Mouse (Mus musculus) midbrain, postnatal 0 days (tissue): ENCODE results near the gene Prdx3. TPM values are rescaled to one million over a fixed set of nuclear protein-coding genes. Genes with fewer than 3 reads are reported as not detected.
"Not testable (repeated sequence)": the region's sequence is repeated elsewhere in the genome, so short reads cannot be mapped to it uniquely, and the experiment has no call there.

ENCODE experiments used
- ATAC-seq: fragments of 200-750 bp; cut with Nextera tagmentation; 2 replicates; pipeline ENCODE4 v1.8.0; 2017; ENCODE audit warnings: moderate number of reproducible peaks, mild to moderate bottlenecking, moderate TSS enrichment, moderate library complexity; ENCODE audit not compliant: low FRiP score
- DNase-seq: peaks from one replicate; pipeline ENCODE4 v3.0.0-alpha.2; 2015; ENCODE audit warnings: low spot score
- H3K27ac ChIP-seq: fragments of 300-500 bp; sonication (generic); 2 replicates; pipeline ENCODE4 v1.5.1; 2014; ENCODE audit warnings: low read depth, mild to moderate bottlenecking, low read length, mixed read lengths
- H3K27me3 ChIP-seq: fragments of 300-500 bp; sonication (generic); 2 replicates; pipeline ENCODE4 v1.6.1; 2014; ENCODE audit warnings: low read length, control low read depth, mixed read lengths; ENCODE audit not compliant: insufficient read depth
- H3K36me3 ChIP-seq: fragments of 300-500 bp; sonication (generic); 2 replicates; pipeline ENCODE4 v1.6.1; 2014; ENCODE audit warnings: low read length, control low read depth, mixed read lengths; ENCODE audit not compliant: insufficient read depth
- H3K4me1 ChIP-seq: fragments of 300-500 bp; sonication (generic); 2 replicates; pipeline ENCODE4 v1.6.1; 2014; ENCODE audit warnings: mild to moderate bottlenecking, control low read depth, antibody characterized with exemption, low read length, mixed read lengths; ENCODE audit not compliant: insufficient read depth
- H3K4me2 ChIP-seq: fragments of 300-500 bp; sonication (generic); 2 replicates; pipeline ENCODE4 v1.6.1; 2014; ENCODE audit warnings: low read depth, mild to moderate bottlenecking, low read length, mixed read lengths; ENCODE audit not compliant: poor library complexity, severe bottlenecking
- H3K4me3 ChIP-seq: fragments of 300-500 bp; sonication (generic); 2 replicates; pipeline ENCODE4 v1.5.1; 2014; ENCODE audit warnings: low read depth, mild to moderate bottlenecking, low read length, moderate library complexity
- H3K9ac ChIP-seq: fragments of 300-500 bp; sonication (generic); replicated peaks from 2 replicates; pipeline ENCODE4 v1.6.1; 2014; ENCODE audit warnings: mild to moderate bottlenecking, low read length, moderate library complexity, mixed read lengths; ENCODE audit not compliant: poor library complexity, severe bottlenecking
- H3K9me3 ChIP-seq: fragments of 300-500 bp; sonication (generic); 2 replicates; pipeline ENCODE4 v1.6.1; 2016; ENCODE audit warnings: low read length, control low read depth
- CTCF ChIP-seq: IDR thresholded peaks from 2 replicates; pipeline ENCODE4 v1.5.1; 2016; ENCODE audit warnings: antibody characterized with exemption, mild to moderate bottlenecking
- WGBS: fragments of 180-500 bp; shearing (Covaris S2); extraction: QIAGEN DNeasy Blood & Tissue Kit; methylation state at CpG from one replicate; pipeline ENCODE4 v1.1.7; 2014; 5-methylcytosine and 5-hydroxymethylcytosine counted together
- polyA plus RNA-seq: library from polyadenylated mRNA; unstranded; fragments of >200 nt; fragmentation: Nextera tagmentation; extraction: Ambion mirVana; gene quantifications from 2 replicates; pipeline ENCODE4 v1.2.1, GENCODE M21; 2015
- total RNA-seq: library from RNA; depleted of rRNA; stranded (reverse); fragments of >200 nt; gene quantifications from 2 replicates; pipeline ENCODE4 v1.2.3, GENCODE M21; 2014

Gene Prdx3
- total and polyA plus RNA-seq, 2 experiments from 2014 or later = 82.8 to 110 TPM

DNA sequence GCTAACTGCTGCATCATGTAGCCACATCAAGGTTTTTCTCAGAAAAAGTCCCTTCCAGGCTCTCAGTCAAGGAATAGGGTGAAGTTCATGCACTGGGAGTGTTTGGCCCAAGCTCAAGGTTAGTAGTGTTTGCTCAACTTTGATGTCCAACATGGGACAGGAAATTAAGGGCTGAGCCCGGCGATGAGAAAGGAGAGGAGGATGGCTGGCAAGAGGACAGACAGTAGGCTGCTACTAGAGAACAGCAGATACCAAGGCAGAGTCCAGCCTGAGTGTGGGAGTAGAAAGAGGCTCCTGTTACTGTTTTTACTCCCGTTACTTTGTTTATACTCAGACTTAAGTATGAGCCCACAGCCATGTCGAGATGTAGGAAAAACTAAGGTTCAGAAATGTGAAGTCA is 855 bp downstream of the Prdx3 start:
- no peak overlapping the region for H3K27ac ChIP-seq
- WGBS = 40% methylated on average over 4 of the region's 4 CpGs
- H3K4me1 ChIP-seq = no peaks in the 10 kb centered on the region
- no peak for ATAC-seq
- no peak for TF ChIP-seq CTCF
- H3K9me3 ChIP-seq = no peaks in the 10 kb centered on the region
- no peaks in the 10 kb centered on the region for H3K27me3 ChIP-seq
- peak overlapping the region; percentile 48; the same call in 1 of the 2 replicates for H3K4me3 ChIP-seq
- peaks cover 4% of the 10 kb centered on the region; the same call in 1 of the 2 replicates for H3K36me3 ChIP-seq
- DNase-seq = no peak
- H3K4me2 ChIP-seq = peak overlapping the region; percentile 65; the same call in 1 of the 2 replicates
- H3K9ac ChIP-seq = no peak overlapping the region

DNA sequence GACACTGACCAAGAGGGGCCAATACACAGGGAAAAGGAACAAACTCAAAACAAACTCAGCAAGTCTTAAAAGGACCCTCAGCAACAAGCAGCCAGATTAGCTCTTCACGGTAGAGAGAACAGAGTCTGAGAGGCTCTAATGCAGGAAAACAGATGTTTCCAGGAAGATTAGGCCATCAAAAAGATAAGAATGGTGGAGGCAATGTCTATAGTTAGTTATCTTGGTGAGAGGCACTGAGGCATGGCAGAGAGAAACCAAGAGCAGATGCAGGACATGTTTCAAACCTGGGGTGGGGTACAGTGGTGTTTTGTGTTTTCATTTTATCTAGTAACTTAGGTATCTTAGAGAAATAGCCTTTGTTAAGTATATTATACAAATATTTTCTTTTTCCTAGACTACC is 2.1 kb downstream of the Prdx3 start:
- ATAC-seq = no peak

DNA sequence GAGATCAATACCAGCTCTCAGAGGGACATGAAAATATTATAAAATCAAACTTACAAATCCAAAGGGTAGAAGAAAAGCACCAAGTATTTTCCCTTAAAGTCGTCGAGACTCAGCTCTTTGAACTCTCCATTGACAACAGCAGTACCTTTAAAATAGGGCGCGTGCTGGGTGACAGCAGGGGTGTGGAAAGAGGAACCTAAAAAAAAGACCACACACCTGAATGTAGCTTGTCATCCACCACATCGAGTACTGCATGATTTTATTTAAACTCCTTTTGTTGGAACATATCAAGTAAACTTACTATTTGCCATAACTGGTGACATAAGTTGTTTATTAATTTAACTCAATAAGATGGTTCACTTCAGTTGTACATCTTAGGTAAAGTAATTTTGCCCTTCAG is 3.0 kb downstream of the Prdx3 start:
- DNase-seq = no peak
- Histone ChIP-seq H3K27me3 (no peaks in the 10 kb centered on the region), H3K36me3 (peaks cover 4% of the 10 kb centered on the region; the same call in 1 of the 2 replicates), H3K4me2 (no peak overlapping the region), H3K9me3 (no peaks in the 10 kb centered on the region), H3K9ac (no peak overlapping the region), H3K27ac (no peak overlapping the region), H3K4me3 (no peak overlapping the region), H3K4me1 (no peaks in the 10 kb centered on the region)
- no peak for ATAC-seq
- 89% methylated on average over 5 of the region's 5 CpGs for WGBS
- TF ChIP-seq CTCF = no peak

More for the DNA sequence above, 2.1 kb downstream of the Prdx3 start:
- DNase-seq = no peak
- Histone ChIP-seq H3K4me2 (no peak overlapping the region), H3K36me3 (peaks cover 4% of the 10 kb centered on the region; the same call in 1 of the 2 replicates), H3K4me3 (no peak overlapping the region), H3K9me3 (no peaks in the 10 kb centered on the region), H3K9ac (no peak overlapping the region), H3K27me3 (no peaks in the 10 kb centered on the region), H3K4me1 (no peaks in the 10 kb centered on the region), H3K27ac (no peak overlapping the region)
- no peak for TF ChIP-seq CTCF
- WGBS = 15% methylated on average over 1 of the region's 1 CpGs

DNA sequence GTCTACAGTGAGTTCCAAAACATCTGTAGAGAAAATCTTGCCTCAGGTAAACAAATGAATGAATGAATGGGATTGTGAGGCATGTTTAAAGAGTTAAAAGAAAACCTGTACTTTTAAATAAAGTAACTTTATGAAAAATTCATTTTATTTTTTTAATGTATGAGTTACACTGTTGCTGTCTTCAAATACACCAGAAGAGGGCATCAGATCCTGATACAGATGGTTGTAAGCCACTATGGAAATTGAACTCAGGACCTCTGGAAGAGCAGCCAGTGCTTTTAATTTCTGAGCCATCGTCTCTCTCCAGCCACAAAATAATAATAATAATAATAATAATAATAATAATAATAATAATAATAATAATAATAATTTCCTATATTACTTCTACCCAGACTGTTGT is 3.9 kb downstream of the Prdx3 start:
- DNase-seq = no peak
- H3K9ac ChIP-seq = no peak overlapping the region
- 94% methylated on average over 1 of the region's 1 CpGs for WGBS
- no peak for ATAC-seq
- peaks cover 4% of the 10 kb centered on the region; the same call in 1 of the 2 replicates for H3K36me3 ChIP-seq
- H3K27me3 ChIP-seq = no peaks in the 10 kb centered on the region
- no peak overlapping the region for H3K27ac ChIP-seq
- no peak overlapping the region for H3K4me3 ChIP-seq
- no peaks in the 10 kb centered on the region for H3K9me3 ChIP-seq
- no peak overlapping the region for H3K4me2 ChIP-seq
- TF ChIP-seq CTCF = peak; percentile 54
- H3K4me1 ChIP-seq = no peaks in the 10 kb centered on the region

DNA sequence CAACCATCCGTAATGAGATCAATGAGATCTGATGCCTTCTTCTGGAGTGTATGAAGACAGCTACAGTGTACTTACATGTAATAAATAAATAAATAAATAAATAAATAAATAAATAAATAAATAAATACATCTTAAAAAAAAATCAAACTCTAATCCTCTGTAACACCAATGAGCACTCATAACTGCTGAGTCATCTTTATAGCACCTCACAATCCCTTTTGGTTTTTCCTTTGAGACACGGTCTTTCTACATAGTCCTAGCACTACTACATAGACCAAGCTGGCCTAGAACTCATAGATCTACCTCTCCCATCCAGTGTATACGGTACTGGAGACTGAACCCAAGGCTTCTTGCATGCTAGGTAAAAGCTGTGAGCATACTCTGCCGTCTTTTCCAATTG is 8.2 kb downstream of the Prdx3 start:
- H3K36me3 ChIP-seq, ATAC-seq, DNase-seq, H3K27me3 ChIP-seq, H3K9ac ChIP-seq, H3K4me1 ChIP-seq, H3K4me3 ChIP-seq, H3K9me3 ChIP-seq, H3K27ac ChIP-seq, H3K4me2 ChIP-seq: not testable (repeated sequence)
- WGBS = 96% methylated on average over 4 of the region's 4 CpGs

DNA sequence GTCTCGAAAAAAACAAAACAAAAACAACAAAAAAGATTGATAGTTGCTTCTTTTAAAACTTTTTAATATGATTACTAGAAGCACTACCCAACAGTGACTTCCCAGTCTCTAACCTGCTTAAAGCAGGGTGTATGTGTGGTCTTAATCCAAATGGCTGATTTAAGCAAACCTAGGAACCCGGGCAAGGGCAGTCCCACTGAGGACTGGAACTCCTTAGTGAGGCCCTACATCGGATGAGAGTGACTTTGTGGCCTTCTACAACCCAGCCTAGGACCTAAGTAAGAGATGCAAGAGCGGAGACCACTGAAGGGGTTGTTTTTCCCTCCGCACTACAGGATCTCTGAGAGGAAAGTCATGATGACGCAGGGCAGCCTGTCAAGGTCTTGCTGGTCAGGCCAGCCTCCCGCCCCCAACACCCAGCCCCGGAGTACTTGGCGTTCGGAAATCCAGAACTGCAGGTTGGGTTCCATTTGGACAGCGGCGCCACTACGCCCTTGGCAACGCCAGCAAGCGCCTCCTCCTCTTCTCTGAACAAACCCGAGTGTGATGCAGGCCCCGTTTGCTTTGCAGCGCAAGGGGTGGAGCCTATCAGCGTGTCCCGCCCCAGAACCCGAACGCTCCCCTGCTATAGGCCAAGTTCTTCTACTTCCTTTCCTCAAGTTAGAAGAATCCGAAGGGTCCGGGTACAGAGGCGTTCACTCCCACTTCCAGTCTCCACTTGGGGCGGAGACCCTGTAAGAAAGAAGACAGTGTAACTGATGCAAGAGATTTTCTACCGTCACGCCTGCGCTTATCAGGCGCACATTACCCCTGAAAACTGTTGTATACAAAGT is 13.3 kb downstream of the Prdx3 start, which contains the start of gene Sfxn4:
Sfxn4 (minus strand) TSS at position 612 of the 833 bp plus-strand sequence.
- Histone ChIP-seq H3K27ac (peak within 1 kb of the TSS; percentile 73), H3K4me3 (peak within 1 kb of the TSS; percentile 57), H3K9ac (peak within 1 kb of the TSS; percentile 64), H3K4me2 (peak within 1 kb of the TSS; percentile 67), H3K36me3 (peaks cover 3% of the 10 kb centered on the region; the same call in 1 of the 2 replicates), H3K4me1 (0 out of 2 replicates have a peak, but pooled peaks cover 6% of the 10 kb centered on the region), H3K9me3 (no peaks in the 10 kb centered on the region), H3K27me3 (no peaks in the 10 kb centered on the region)
- peak; percentile 9; the same call in 1 of the 2 replicates for TF ChIP-seq CTCF
- DNase-seq (peak; percentile 93), ATAC-seq (peak; percentile 97)
- WGBS = 2% methylated on average over 30 of the region's 30 CpGs
